Mouse (Mus musculus) megakaryocyte, embryonic 14.5 days (primary cell): ENCODE data around the gene Adam10. TPM values are rescaled to one million over a fixed set of nuclear protein-coding genes. Genes with fewer than 3 reads are reported as not detected.

Source experiments
- H3K27me3 ChIP-seq: replicated peaks from 2 replicates; pipeline ENCODE3; 2012; ENCODE audit warnings: inconsistent platforms
- H3K36me3 ChIP-seq: replicated peaks from 2 replicates; pipeline ENCODE3; 2012; ENCODE audit warnings: low read length, inconsistent platforms, mixed read lengths
- H3K4me1 ChIP-seq: 2 replicates; pipeline ENCODE4 v1.6.1; 2012; ENCODE audit warnings: inconsistent platforms
- H3K4me3 ChIP-seq: replicated peaks from 2 replicates; pipeline ENCODE3; 2012; ENCODE audit warnings: moderate library complexity, mild to moderate bottlenecking, inconsistent platforms
- H3K9me3 ChIP-seq: 2 replicates; pipeline ENCODE4 v1.6.1; 2012; ENCODE audit warnings: inconsistent platforms
- FLI1 ChIP-seq: IDR thresholded peaks from 2 replicates; pipeline ENCODE4 v1.6.1; 2012; ENCODE audit warnings: low read length, inconsistent platforms, mixed read lengths
- GATA1 ChIP-seq: IDR thresholded peaks from 3 replicates; pipeline ENCODE4 v1.6.1; 2012; ENCODE audit warnings: mixed read lengths, low read length, inconsistent platforms, borderline replicate concordance
- polyA plus RNA-seq: library from polyadenylated mRNA; stranded (reverse); fragments of >175 nt; gene quantifications from 2 replicates; pipeline ENCODE4 v1.2.3, GENCODE M21; 2012; ENCODE audit warnings: low replicate concordance; ENCODE audit not compliant: insufficient read depth

The Adam10 gene
- polyA plus RNA-seq, 1 experiment: 25.9 TPM

DNA sequence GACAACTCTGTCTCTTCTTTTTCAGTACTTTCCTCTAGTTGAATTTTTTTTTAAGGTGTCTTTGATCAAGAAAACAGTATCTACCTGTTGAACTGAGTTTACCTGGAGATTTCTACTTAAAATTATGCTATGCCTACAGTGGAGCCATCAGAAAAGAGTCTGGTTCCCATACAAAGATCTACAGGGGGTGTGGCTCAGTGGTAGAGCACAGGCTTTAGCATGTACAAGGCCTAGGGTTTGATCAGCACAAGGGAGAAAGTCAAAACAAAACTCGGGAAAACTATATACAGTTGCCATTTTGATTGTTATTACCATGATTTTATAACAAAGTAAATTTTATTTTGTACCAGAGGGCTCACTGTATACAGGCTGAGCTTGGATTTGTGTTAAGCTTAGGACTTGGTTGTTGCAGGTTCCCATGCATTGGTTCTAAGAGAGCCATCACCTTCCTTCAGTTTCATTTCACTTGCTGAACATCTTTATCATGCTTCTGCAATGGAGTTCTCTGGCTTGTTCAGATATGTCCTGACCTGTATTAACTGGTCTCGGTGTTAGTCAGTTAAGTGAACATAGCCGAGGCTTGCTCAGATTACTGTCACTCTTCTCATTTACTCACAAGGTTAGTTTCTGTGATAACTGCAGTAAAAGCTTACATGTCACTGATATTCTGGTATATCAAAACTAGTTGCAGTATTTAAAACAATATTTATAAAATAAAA is 72.9 kb downstream of the Adam10 start:
- peaks cover 28% of the 10 kb centered on the region for H3K4me1 ChIP-seq
- no peaks in the 10 kb centered on the region for H3K27me3 ChIP-seq
- H3K36me3 ChIP-seq: peaks cover 94% of the 10 kb centered on the region
- TF ChIP-seq GATA1: no peak
- TF ChIP-seq FLI1: no peak
- H3K9me3 ChIP-seq: no peaks in the 10 kb centered on the region
- H3K4me3 ChIP-seq: no peak overlapping the region

DNA sequence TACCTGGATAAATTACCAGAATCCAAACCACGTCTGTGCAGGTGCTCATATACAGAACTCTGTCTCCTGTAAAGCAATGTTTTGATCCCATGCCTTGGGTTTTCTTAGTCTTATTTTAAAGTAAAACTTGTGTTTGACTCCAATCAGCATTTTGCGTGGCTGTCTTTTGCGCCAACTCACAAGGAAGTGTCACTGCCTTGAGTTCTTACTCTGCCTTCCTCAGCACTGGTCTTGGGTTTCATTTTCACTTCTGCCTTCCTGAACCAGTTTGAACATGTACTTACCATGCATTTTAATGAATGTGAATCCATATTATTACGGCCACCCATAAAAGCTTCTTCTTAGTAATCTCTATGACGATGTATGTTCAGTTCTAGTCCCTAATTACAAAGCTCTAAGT is 82.2 kb downstream of the Adam10 start:
- peaks cover 92% of the 10 kb centered on the region for H3K36me3 ChIP-seq
- TF ChIP-seq FLI1: no peak
- no peak for TF ChIP-seq GATA1
- H3K4me3 ChIP-seq: peak overlapping the region; percentile 83

DNA sequence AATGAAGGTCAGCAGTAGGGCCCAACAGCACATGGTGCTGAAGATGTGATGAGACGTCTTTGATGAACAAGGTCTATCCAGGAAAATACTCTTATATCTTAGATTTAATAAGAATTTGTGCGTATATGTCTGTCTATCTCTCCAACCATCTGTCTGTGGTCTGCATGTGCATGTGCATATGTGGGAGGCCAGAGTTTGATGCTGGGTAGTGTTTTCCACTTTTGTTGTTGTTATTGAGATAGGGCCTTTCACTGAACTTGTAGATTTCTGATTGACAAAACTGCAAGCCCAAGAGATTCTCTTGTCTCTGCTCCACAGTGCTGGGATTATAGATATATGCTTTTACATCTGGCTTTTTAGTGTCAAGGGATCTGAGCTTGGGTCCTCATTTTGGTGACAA is 96.7 kb downstream of the Adam10 start:
- Histone ChIP-seq H3K27me3 (no peaks in the 10 kb centered on the region), H3K4me3 (no peak overlapping the region), H3K9me3 (no peaks in the 10 kb centered on the region), H3K36me3 (peaks cover 94% of the 10 kb centered on the region), H3K4me1 (peaks cover 71% of the 10 kb centered on the region)
- no peak for TF ChIP-seq GATA1
- TF ChIP-seq FLI1: no peak

More for the DNA sequence above, 82.2 kb downstream of the Adam10 start:
- Histone ChIP-seq H3K9me3 (no peaks in the 10 kb centered on the region), H3K4me1 (peaks cover 72% of the 10 kb centered on the region), H3K27me3 (no peaks in the 10 kb centered on the region)

DNA sequence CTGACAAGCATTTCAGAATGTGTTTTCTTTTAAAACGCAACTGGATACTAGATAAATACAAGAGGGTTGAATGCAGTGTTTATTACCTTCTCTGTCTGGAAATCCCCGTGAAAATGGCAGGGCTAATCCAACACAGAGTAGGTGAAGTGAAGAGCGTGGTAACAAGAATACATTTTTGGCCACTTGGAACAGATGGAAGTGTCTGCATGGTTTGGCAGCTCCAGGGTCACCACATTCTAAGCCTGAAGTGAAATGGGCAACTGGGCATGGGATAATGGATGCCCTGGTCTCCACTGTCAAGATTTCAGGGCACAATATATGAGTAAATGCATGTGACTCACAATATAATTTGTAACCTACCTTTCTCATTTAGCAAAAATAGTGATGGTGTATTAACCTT is 103.4 kb downstream of the Adam10 start:
- TF ChIP-seq GATA1 (no peak), FLI1 (no peak)
- Histone ChIP-seq H3K36me3 (peaks cover 97% of the 10 kb centered on the region), H3K4me3 (no peak overlapping the region), H3K27me3 (no peaks in the 10 kb centered on the region), H3K4me1 (peaks cover 70% of the 10 kb centered on the region), H3K9me3 (no peaks in the 10 kb centered on the region)

DNA sequence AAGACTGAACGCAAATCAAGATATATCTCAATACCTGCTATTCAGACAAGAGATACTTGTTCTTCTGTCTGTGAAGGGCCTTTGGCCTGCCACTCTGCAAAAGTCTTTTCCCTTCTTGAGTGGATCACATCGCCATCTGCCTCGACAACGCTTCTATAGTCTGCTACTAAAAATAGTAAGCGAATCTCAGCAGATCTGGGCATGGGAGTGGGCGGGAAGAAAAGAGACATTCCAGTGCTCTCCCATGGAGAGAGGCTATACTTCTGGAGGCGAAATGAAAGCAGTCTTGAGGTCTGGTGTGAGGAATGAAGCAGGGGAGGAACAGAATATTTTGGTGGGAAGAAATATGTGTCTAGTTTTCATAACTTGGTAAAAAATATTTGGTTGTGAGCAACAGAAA is 109.9 kb downstream of the Adam10 start:
- H3K9me3 ChIP-seq: no peaks in the 10 kb centered on the region
- TF ChIP-seq FLI1 (no peak), GATA1 (no peak)
- no peak overlapping the region for H3K4me3 ChIP-seq
- peaks cover 46% of the 10 kb centered on the region for H3K36me3 ChIP-seq
- H3K27me3 ChIP-seq: no peaks in the 10 kb centered on the region
- peaks cover 59% of the 10 kb centered on the region for H3K4me1 ChIP-seq

DNA sequence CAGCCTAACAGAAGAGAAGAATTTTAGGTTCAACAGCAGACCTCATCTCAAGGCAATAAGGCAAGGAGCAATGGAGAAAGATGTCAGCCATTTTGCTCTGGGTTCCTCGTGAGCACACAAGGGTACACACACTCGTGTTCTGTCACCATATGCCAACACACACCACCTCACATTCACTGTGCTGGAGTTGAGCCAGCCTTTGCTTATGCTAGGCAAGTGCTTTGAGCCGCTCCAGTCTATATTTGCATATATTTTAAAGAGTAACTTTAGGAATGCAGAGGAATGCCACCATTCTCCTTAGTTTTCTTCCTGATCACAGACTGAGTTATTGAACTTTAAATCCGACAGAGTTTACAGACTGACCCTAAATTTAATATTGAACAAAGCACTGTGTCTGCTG is 111.8 kb downstream of the Adam10 start:
- Histone ChIP-seq H3K27me3 (no peaks in the 10 kb centered on the region), H3K4me3 (peak overlapping the region; percentile 28), H3K36me3 (peaks cover 39% of the 10 kb centered on the region), H3K9me3 (peaks cover 7% of the 10 kb centered on the region), H3K4me1 (peaks cover 53% of the 10 kb centered on the region)
- no peak for TF ChIP-seq GATA1
- no peak for TF ChIP-seq FLI1

DNA sequence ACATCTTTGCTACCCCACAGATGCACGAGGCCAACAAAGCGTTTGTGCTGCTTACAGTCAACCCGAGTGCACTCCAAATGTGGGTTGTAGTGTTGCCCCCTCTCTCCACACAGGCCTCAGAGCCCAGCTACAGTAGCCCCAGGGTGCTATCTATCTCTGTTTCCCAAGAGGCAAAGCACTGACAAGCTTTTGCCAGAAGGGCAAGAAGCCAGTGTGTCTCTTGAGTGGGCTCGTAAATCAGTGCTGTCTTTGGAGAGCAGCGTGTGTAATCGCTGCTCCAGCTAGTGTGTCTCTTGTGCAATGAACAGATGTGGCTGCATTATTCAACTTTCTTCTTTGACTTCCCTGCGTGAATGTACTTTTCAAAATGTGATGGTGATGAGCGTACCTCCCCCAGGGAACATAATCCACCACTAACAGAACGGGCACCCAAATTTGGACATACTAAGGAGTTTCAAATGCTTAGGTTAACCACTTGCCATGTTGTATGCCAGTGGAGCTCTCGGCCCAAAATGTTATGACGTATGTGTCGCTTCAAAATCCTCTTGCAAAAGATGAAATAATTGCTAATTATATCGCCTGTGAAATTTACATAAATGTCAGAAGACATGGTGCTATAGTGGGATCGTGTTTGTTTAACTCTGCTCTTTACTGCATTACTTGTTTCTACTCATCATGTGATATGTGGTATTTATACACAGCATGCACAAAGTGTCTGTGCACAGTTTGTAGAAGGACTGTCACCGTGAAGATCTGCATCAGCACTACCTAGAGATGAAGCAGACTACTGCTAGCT is 116.0 kb downstream of the Adam10 start:
- Histone ChIP-seq H3K9me3 (peaks cover 7% of the 10 kb centered on the region), H3K4me3 (no peak overlapping the region), H3K36me3 (peaks cover 25% of the 10 kb centered on the region), H3K27me3 (no peaks in the 10 kb centered on the region), H3K4me1 (peaks cover 36% of the 10 kb centered on the region)
- TF ChIP-seq GATA1 (no peak), FLI1 (no peak)

DNA sequence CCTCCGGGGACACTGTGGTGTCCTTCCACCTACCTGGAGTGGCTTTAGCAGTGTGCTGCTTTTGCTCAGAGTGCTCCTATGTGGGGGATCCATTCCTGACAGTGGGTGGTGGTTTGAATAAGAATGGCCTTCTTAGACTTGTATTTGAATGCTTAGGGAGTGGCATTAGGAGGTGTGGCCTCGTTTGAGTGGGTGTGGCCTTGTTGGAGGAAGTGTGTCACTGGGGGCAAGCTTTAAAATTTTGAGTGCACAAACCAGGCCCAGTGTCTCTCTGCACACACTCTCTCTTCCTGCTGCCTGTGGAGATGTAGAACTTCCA is 116.6 kb downstream of the Adam10 start:
- Histone ChIP-seq H3K27me3 (no peaks in the 10 kb centered on the region), H3K4me1 (peaks cover 40% of the 10 kb centered on the region), H3K9me3 (peaks cover 7% of the 10 kb centered on the region), H3K4me3 (no peak overlapping the region), H3K36me3 (peaks cover 24% of the 10 kb centered on the region)
- TF ChIP-seq GATA1: no peak
- no peak for TF ChIP-seq FLI1

DNA sequence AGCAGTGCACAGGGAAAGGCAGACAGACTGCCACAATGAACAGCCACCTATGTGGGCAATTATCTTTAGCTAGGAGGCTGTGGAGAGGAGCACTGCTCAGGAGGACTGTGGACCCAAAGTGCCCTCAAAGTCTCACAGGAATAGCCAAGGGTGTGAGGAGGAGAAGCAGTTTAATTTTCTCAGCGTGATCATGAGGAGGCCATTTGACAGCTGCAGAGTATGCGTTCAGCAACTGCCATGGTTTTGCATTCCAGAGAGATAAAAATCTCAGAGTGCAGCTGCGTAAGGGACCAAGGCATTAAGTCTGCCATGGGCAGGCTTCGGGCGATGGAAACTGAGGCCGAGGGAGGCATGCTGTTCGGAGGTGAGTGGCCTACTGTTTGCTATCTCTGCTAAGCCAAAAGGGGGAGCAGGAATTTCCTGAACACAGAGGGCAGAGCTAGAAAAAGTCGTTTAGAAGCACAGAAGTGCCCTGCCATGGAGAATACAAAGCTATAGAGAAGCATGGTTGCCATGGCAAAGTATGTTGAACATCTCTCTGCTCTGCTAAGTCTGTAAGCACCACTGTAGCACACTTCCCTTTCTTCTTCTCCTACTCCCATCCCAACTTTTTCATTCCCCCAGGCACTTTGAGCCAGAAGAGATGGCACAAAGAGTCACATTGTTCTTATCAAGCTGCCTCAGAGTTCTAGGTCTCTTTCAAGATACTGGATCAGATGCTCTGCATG is 122.0 kb downstream of the Adam10 start:
- Histone ChIP-seq H3K4me3 (peak overlapping the region; percentile 51), H3K36me3 (peaks cover 11% of the 10 kb centered on the region), H3K4me1 (peaks cover 55% of the 10 kb centered on the region), H3K27me3 (no peaks in the 10 kb centered on the region), H3K9me3 (no peaks in the 10 kb centered on the region)
- no peak for TF ChIP-seq GATA1
- no peak for TF ChIP-seq FLI1

DNA sequence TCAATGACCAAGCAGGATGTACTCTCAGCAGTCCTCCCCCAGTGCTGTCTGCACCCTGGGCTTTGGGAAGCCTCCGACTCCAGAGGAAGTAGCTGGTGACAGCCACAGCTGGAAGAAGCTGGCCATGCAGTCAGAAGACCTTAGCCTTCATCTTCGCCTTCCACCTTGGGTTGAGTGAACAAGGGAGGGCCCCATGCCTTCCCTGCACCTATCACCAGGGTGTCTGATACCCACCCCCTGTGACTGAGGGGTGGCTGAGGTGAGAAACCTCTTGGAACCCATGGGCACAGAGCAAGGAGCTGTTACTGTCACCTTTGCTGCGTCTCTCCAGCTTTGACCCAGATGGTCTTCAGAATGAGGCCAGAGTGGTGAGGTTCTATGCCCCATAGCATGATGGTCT is 123.0 kb downstream of the Adam10 start:
- Histone ChIP-seq H3K9me3 (no peaks in the 10 kb centered on the region), H3K4me1 (peaks cover 57% of the 10 kb centered on the region), H3K4me3 (peak overlapping the region; percentile 80), H3K27me3 (no peaks in the 10 kb centered on the region), H3K36me3 (peaks cover 4% of the 10 kb centered on the region)
- TF ChIP-seq FLI1: no peak
- TF ChIP-seq GATA1: no peak
